Mouse (Mus musculus) hindlimb bud, embryonic 11.5 days (tissue): ENCODE results near the gene Ap1ar.

Source experiments
- DNase-seq: peaks from one replicate; pipeline ENCODE4 v3.0.0-alpha.2; 2012; ENCODE audit warnings: low read depth, low spot score; ENCODE audit errors: extremely low spot score

Ap1ar gene

GRCm38 (mm10) chr3:127843324-127843940 lies 6.1 kb upstream of the Ap1ar start:
- no peak for DNase-seq

- no peak for DNase-seq
Measured at GRCm38 (mm10) chr3:127841926-127842325, 4.6 kb upstream of the Ap1ar start.

- no peak for DNase-seq
Measured at GRCm38 (mm10) chr3:127837972-127838644, 785 bp upstream of the Ap1ar start.

- DNase-seq: no peak
Measured at GRCm38 (mm10) chr3:127836798-127837153, 547 bp downstream of the Ap1ar start.

- no peak for DNase-seq
Measured at GRCm38 (mm10) chr3:127835594-127835993, 1.7 kb downstream of the Ap1ar start.

GRCm38 (mm10) chr3:127834040-127834439 lies 3.3 kb downstream of the Ap1ar start:
- no peak for DNase-seq

- no peak for DNase-seq
Measured at GRCm38 (mm10) chr3:127831079-127831478, 6.2 kb downstream of the Ap1ar start.

GRCm38 (mm10) chr3:127830183-127830582 lies 7.1 kb downstream of the Ap1ar start:
- DNase-seq: no peak

- no peak for DNase-seq
Measured at GRCm38 (mm10) chr3:127827123-127827522, 10.2 kb downstream of the Ap1ar start.

- DNase-seq: no peak
Measured at GRCm38 (mm10) chr3:127826503-127826902, 10.8 kb downstream of the Ap1ar start.

GRCm38 (mm10) chr3:127823886-127824863 lies 13.1 kb downstream of the Ap1ar start:
- no peak for DNase-seq

GRCm38 (mm10) chr3:127821209-127821608 lies 16.1 kb downstream of the Ap1ar start:
- no peak for DNase-seq

GRCm38 (mm10) chr3:127820400-127820799 lies 16.9 kb downstream of the Ap1ar start:
- no peak for DNase-seq

- DNase-seq: no peak
Measured at GRCm38 (mm10) chr3:127818694-127819663, 18.3 kb downstream of the Ap1ar start.

GRCm38 (mm10) chr3:127817120-127817683 lies 20.1 kb downstream of the Ap1ar start:
- no peak for DNase-seq

GRCm38 (mm10) chr3:127809103-127809502 lies 28.2 kb downstream of the Ap1ar start:
- DNase-seq: no peak

- DNase-seq: no peak
Measured at GRCm38 (mm10) chr3:127807846-127808245, 29.5 kb downstream of the Ap1ar start.

GRCm38 (mm10) chr3:127805991-127806390 lies 31.3 kb downstream of the Ap1ar start:
- DNase-seq: no peak

GRCm38 (mm10) chr3:127805071-127805470 lies 32.3 kb downstream of the Ap1ar start:
- DNase-seq: no peak

GRCm38 (mm10) chr3:127804439-127804838 lies 32.9 kb downstream of the Ap1ar start:
- DNase-seq: no peak
